14 mouse cellular contexts compared by ENCODE assay signal in the genomic region with DNA sequence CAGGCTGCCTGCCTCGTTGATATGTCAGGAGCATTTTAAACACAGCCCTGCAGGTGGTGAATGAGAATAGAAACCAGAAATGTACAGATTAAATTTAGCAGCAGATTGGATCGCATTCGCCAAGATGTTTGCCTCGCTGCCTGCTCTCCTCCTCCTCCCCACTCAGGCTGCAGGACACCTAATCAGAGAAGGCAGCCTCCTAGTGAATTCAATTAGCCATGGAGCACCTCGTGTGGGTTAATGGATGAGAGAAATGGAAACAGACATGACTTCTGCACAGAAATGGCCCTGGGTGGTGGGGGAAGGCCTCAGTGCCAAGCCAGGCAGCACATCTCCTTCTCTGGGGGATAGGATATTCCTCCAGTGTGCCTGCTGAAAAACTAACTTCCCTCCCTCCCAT.
A peak's percentile ranks its signal among the peaks of the same experiment; 100 is the strongest.
DNase-seq lines count a peak whose midpoint lies in the region; ATAC-seq and TF ChIP-seq lines count a peak whose summit lies in the region.
"Had no signal": no experiment of that assay in that cellular context is flagged by ENCODE, and none has a peak within 500 bp of the region (broad histone marks: within the 10 kb centered on the region; RNA-seq: fewer than 3 reads in every experiment).

No protein-coding gene starts in this region.

- WGBS in kidney, embryonic 16.5 days, result 44% methylated on average over 5 of the region's 5 CpGs
- 54% methylated on average over 5 of the region's 5 CpGs for WGBS in neural tube, embryonic 15.5 days

- H3K36me3 ChIP-seq in kidney, embryonic 16.5 days (ENCODE audit: insufficient read depth, low read length), result no peaks in the 10 kb centered on the region
- H3K36me3 ChIP-seq in neural tube, embryonic 15.5 days, result no peaks in the 10 kb centered on the region
- H3K36me3 ChIP-seq: forebrain, embryonic 12.5 days; limb, embryonic 15.5 days had no signal

- no peaks in the 10 kb centered on the region for H3K27me3 ChIP-seq in kidney, embryonic 16.5 days (ENCODE audit: insufficient read depth, low read length)
- no peaks in the 10 kb centered on the region for H3K27me3 ChIP-seq in neural tube, embryonic 15.5 days (replicated peaks)
- H3K27me3 ChIP-seq: forebrain, embryonic 12.5 days; limb, embryonic 15.5 days had no signal

- H3K4me2 ChIP-seq in kidney, embryonic 16.5 days (replicated peaks; ENCODE audit: low read depth, low read length), result no peak overlapping the region
- H3K4me2 ChIP-seq in neural tube, embryonic 15.5 days, result no peak overlapping the region
- H3K4me2 ChIP-seq: forebrain, embryonic 12.5 days; limb, embryonic 15.5 days had no signal

- TF ChIP-seq CTCF in brain, embryonic 14.5 days (IDR thresholded peaks at IDR 0.05; ENCODE audit: borderline replicate concordance, extremely low read depth, insufficient read depth, insufficient read length), result no peak

- no peaks in the 10 kb centered on the region for H3K4me1 ChIP-seq in kidney, embryonic 16.5 days (ENCODE audit: insufficient read depth, low read length)
- no peaks in the 10 kb centered on the region for H3K4me1 ChIP-seq in neural tube, embryonic 15.5 days
- H3K4me1 ChIP-seq: forebrain, embryonic 12.5 days; limb, embryonic 15.5 days had no signal

- H3K27ac ChIP-seq in kidney, embryonic 16.5 days (ENCODE audit: low read length), result no peak overlapping the region
- H3K27ac ChIP-seq in neural tube, embryonic 15.5 days (replicated peaks), result no peak overlapping the region
- H3K27ac ChIP-seq: forebrain, embryonic 12.5 days; limb, embryonic 15.5 days had no signal

- H3K9ac ChIP-seq in kidney, embryonic 16.5 days (replicated peaks; ENCODE audit: low read length), result no peak overlapping the region
- no peak overlapping the region for H3K9ac ChIP-seq in neural tube, embryonic 15.5 days (replicated peaks)
- H3K9ac ChIP-seq: forebrain, embryonic 12.5 days; limb, embryonic 15.5 days had no signal

- peak; percentile 44; the same call in 1 of the 2 replicates for ATAC-seq in kidney, embryonic 16.5 days (ENCODE audit: low FRiP score, low TSS enrichment)
- ATAC-seq in neural tube, embryonic 15.5 days (ENCODE audit: low FRiP score), result peak; percentile 54

- TF ChIP-seq POLR2A in brain, embryonic 14.5 days (IDR thresholded peaks at IDR 0.05; ENCODE audit: borderline replicate concordance, extremely low read depth, insufficient read depth, insufficient read length, poor library complexity, severe bottlenecking), result no peak

- H3K9me3 ChIP-seq in kidney, embryonic 16.5 days (ENCODE audit: low read length), result no peaks in the 10 kb centered on the region
- no peaks in the 10 kb centered on the region for H3K9me3 ChIP-seq in neural tube, embryonic 15.5 days (replicated peaks)
- H3K9me3 ChIP-seq: forebrain, embryonic 12.5 days; limb, embryonic 15.5 days had no signal

- DNase-seq in adrenal gland, postnatal 10 days, result peak; percentile 2
- no peak for DNase-seq in adrenal gland, adult 18-20 months (ENCODE audit: low spot score in 2 of 2)
- no peak for DNase-seq in kidney, postnatal 36 days
- peak; percentile 40 for DNase-seq in brain, embryonic 14.5 days (ENCODE audit: low read depth)
- no peak for DNase-seq in spleen, postnatal 10 days (ENCODE audit: low spot score in 2 of 2)
- no peak for DNase-seq in testis, postnatal 10 days (ENCODE audit: low spot score)
- DNase-seq: heart, postnatal 36 days; kidney, postnatal 10 days; spleen, adult 18-20 months; thymus, postnatal 36 days had no signal

- H3K4me3 ChIP-seq in kidney, embryonic 16.5 days (ENCODE audit: low read length), result no peak overlapping the region
- H3K4me3 ChIP-seq in neural tube, embryonic 15.5 days (replicated peaks), result no peak overlapping the region
- H3K4me3 ChIP-seq: forebrain, embryonic 12.5 days; limb, embryonic 15.5 days had no signal

Comparison
In these comparisons a context has a peak if more than half of its experiments do, and no peak if none do; other contexts are left out.
1. DNase-seq: peak in adrenal gland, postnatal 10 days (single experiment) and brain, embryonic 14.5 days (single experiment); none in adrenal gland, adult 18-20 months (0 of 2), kidney, postnatal 36 days (0 of 2), spleen, postnatal 10 days (0 of 2) and testis, postnatal 10 days (single experiment).